Mouse (Mus musculus): Measurements from ENCODE around the gene Dnah2. TPM values are rescaled to one million over a fixed set of nuclear protein-coding genes. Genes with fewer than 3 reads are reported as not detected.
A peak's percentile ranks its signal among the peaks of the same experiment; 100 is the strongest.

Gene Dnah2
- total RNA-seq (2017): 0.12 TPM in 1 of 2 replicates, not detected in the other

- ATAC-seq (ENCODE audit: extremely low read depth, insufficient number of reproducible peaks, low FRiP score, poor library complexity, severe bottlenecking): no peak
Measured at GRCm38 (mm10) chr11:69549060-69549656, at the start of gene Dnah2. Gene Dnah2 (minus strand): TSS chr11:69549110.

DNA sequence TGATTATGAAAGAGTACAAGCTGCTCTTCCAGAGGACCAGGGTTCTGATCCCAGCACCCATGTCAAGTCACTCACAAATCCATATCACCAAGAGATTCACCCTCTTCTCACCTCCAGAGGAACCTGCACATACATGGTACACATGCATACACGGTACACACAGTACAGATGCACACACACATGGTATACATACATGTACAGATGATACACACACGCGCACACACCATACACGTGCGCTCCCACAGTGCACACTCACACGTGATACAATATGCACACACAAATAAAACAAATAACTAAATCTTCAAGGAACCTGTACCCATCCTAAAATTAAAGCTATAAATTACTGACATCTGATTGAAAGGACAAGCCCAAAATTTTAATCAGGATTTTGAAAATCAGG, 45.9 kb upstream of the Dnah2 start:
- ATAC-seq (ENCODE audit: extremely low read depth, insufficient number of reproducible peaks, low FRiP score, poor library complexity, severe bottlenecking): no peak

GRCm38 (mm10) chr11:69592799-69593198, 43.9 kb upstream of the Dnah2 start:
- ATAC-seq (ENCODE audit: extremely low read depth, insufficient number of reproducible peaks, low FRiP score, poor library complexity, severe bottlenecking): no peak

DNA sequence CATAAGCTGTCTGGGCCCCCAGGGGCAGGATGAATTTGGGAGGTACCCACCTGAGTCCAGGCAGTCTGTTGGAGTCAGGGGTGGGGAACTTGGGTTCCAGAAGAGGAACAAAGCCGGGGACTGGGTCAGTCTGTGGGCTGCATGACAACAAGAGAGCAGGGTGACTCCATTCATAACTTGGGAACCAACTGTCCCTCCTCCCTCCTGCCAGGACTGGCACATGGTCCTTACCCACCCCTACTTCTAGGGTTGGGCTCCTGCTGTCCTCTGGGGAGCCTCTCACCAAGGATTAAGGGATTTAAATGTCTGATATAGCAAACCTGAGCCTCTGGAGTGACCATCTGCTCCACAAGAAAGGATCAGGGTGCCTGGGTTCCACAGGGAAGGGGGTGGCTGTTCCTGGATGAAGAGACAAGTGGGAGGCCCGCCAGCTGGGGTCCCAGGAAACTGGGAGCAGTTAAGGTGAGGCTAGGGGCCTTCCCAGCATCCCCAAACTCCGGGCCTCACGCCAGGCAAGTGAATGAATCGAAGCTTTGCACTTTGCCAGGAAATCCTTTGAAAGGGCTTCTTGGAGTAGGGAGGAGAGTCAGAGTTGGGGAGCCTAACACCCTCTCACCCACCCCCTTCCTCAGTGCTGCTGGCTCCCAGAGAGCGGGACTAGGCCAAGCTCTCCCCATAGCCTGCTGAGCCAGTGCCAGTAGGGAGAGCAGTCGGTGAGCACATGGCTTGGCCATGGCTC, 43.2 kb upstream of the Dnah2 start:
- no peak for ATAC-seq (ENCODE audit: extremely low read depth, insufficient number of reproducible peaks, low FRiP score, poor library complexity, severe bottlenecking)

DNA sequence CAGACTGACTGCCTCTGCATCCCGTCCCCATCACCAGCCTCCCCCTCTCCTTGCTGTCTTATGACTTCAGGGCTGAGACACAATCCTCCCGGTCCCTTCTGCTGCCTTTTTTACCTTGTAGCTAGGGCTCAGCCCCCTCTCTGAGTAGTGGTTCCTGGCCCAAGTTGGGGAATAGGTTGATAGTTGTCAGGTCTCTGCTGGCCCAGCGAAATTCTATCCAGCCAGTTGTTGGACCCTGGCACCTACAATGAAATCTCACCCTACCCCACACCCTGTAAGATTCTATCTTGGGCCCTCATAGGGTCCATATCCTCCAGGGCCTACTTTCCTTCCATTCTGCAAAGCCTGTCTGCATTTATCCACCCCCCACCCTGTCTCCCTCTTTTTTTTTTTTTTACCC, 42.5 kb upstream of the Dnah2 start:
- no peak for ATAC-seq (ENCODE audit: extremely low read depth, insufficient number of reproducible peaks, low FRiP score, poor library complexity, severe bottlenecking)

DNA sequence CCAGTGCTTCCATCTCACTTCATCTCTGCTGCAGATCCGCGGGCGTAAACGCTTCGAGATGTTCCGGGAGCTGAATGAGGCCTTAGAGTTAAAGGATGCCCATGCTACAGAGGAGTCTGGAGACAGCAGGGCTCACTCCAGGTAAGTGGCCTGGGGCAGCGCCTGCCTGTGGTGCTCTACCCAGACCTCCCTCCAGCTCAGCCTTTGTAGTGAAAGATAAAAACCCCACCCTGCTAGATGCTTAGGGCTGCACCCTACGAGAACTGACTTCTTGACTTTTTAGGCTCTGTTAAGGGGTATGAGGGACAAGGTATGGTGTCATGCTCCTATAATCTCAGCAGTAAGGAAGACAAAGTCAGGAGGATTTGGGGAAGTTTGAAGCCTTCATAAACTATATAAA, 41.7 kb upstream of the Dnah2 start:
- no peak for ATAC-seq (ENCODE audit: extremely low read depth, insufficient number of reproducible peaks, low FRiP score, poor library complexity, severe bottlenecking)

DNA sequence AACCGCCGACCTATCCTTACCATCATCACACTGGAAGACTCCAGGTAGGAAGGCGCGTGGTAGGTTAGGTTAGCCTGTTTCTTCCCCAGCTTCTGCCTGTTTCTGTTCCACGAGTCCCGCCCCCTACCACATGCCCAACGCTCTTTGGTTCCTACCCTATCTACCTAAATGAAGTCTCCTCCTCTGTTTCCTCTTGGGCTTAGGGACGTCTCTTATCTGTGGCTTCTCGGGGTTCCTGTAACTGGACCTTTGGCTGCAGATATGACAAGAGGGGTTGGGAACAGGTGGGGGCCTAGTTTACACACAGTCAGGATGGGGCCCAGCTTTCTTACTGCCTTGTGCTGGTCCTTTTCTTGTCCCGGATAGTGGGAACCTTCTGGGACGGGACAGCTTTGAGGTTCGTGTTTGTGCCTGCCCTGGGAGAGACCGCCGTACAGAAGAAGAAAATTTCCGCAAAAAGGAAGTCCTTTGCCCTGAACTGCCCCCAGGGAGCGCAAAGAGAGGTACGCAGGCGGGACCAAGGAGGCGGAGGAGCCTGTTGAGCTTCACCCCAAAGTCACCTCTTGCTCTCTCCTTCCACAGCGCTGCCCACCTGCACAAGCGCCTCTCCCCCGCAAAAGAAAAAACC, 40.4 kb upstream of the Dnah2 start:
- ATAC-seq (ENCODE audit: extremely low read depth, insufficient number of reproducible peaks, low FRiP score, poor library complexity, severe bottlenecking): no peak

GRCm38 (mm10) chr11:69585718-69586325, 36.9 kb upstream of the Dnah2 start:
- peak; percentile 21; the same call in 1 of the 2 replicates for ATAC-seq (ENCODE audit: extremely low read depth, insufficient number of reproducible peaks, low FRiP score, poor library complexity, severe bottlenecking)

GRCm38 (mm10) chr11:69584937-69585336, 36.0 kb upstream of the Dnah2 start:
- no peak for ATAC-seq (ENCODE audit: extremely low read depth, insufficient number of reproducible peaks, low FRiP score, poor library complexity, severe bottlenecking)

DNA sequence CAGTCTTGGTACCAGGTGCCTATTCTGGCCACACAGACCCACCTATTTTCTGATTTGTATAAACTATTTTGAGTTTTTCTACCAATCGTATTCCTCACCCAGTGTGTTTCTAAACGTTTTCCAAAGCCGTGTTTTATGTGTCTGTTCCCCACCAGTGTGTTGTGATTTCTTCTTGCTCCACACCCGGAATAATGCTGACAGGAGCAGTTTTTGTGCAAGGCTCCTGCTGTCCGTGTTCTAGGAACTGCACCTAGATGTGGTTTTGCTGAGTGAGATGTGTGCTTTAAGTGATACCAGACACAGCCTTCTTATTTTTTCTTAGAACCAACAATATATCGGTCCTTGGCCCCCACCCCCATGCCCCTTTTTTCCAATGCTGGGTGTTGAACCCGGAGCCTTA, 35.1 kb upstream of the Dnah2 start:
- ATAC-seq (ENCODE audit: extremely low read depth, insufficient number of reproducible peaks, low FRiP score, poor library complexity, severe bottlenecking): no peak

DNA sequence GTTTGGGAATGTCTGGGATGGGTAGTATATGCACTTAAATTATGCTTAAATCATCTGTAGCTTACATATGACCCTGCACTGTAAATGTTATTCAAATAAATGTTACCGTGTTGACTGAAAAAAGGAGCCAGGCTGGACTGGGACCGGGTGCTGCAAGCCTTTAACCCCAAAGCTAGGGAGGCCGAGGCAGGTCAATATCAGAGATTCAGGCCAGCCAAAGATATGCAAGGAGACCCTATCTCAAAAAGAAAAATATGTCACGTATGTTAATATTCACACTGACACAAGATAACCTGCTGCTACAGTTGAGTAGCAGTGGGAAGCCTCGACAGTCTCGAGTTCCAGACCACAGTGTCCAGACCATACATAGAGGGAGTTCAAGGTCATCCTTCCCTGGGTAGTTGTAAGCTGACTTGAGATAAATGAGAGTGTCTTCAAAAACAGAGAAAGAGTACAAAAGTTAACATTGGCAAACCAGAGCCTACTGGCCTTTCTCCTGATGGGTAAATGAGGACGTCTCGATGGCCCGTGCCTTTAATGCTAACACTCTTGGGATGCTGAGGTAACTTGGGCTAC, 33.4 kb upstream of the Dnah2 start:
- no peak for ATAC-seq (ENCODE audit: extremely low read depth, insufficient number of reproducible peaks, low FRiP score, poor library complexity, severe bottlenecking)

GRCm38 (mm10) chr11:69581814-69582213, 32.9 kb upstream of the Dnah2 start:
- ATAC-seq (ENCODE audit: extremely low read depth, insufficient number of reproducible peaks, low FRiP score, poor library complexity, severe bottlenecking): no peak

- peak; percentile 49 for ATAC-seq (ENCODE audit: extremely low read depth, insufficient number of reproducible peaks, low FRiP score, poor library complexity, severe bottlenecking)
Measured at GRCm38 (mm10) chr11:69581147-69581688, 32.3 kb upstream of the Dnah2 start.

DNA sequence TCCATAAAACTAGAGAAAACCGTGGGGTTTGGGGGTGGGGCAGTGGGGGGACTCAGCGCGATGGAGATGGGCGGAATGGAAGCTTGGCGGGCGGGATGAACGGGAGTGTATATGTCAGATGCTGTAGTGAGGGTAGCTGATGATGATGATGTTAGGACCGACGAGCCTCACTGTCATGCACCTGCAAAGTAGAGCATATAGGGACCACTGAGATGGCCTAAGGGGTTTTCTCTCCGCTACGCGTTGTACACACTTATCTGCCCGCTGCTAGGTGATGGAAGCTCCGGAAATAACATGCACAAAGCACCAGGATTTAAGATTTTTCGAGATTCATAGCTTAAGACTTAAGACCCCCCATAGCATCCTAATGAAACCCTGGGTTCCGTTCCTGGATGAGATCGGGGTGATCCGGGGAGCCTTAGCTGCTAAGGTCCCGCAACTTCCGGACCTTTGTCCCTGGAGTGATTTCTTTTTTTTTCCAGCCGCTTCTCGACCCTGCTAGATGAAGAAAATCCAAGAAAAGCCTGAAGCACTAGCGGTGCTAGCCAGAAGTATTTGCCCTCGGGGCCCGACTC, 31.7 kb upstream of the Dnah2 start:
- ATAC-seq (ENCODE audit: extremely low read depth, insufficient number of reproducible peaks, low FRiP score, poor library complexity, severe bottlenecking): no peak

DNA sequence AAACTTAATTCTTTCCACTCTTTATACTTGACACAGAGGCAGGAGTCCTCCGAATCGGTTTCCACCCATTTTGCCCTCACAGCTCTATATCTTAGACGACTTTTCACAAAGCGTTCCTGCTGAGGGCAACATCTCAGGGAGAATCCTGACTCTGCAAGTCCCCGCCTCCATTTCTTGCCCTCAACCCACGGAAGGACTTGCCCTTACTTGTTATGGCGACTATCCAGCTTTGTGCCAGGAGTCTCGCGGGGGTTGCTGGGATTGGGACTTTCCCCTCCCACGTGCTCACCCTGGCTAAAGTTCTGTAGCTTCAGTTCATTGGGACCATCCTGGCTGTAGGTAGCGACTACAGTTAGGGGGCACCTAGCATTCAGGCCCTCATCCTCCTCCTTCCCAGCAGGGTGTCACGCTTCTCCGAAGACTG, 31.2 kb upstream of the Dnah2 start, which contains the start of the genes Wrap53 and Trp53:
Gene Wrap53 (minus strand): TSS at position 165 of the 424 bp plus-strand sequence.
Gene Trp53 (plus strand): TSS at position 269 of the 424 bp plus-strand sequence.
- peak; percentile 77 for ATAC-seq (ENCODE audit: extremely low read depth, insufficient number of reproducible peaks, low FRiP score, poor library complexity, severe bottlenecking)

GRCm38 (mm10) chr11:69579128-69580017, 30.5 kb upstream of the Dnah2 start:
- peak; percentile 70 for ATAC-seq (ENCODE audit: extremely low read depth, insufficient number of reproducible peaks, low FRiP score, poor library complexity, severe bottlenecking)

DNA sequence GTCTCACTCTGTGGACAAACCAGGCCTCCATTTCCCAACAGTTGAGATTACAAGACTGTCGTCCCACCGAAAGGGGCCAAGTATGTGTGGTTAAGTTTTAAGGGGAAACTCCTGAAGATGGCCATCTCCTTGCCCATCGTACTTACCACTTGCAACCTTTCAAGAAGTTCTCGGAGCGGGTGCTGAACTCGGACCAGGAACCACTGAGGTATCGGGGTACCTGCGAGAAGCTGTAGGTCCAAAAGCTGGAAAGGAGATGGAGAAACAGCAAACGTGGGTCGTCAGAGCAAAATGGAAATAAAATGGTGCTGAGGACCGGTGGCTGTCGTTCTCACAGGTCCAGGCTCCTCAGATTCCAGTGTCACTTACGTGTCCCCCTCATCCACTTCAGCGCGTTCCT, 29.4 kb upstream of the Dnah2 start:
- no peak for ATAC-seq (ENCODE audit: extremely low read depth, insufficient number of reproducible peaks, low FRiP score, poor library complexity, severe bottlenecking)

GRCm38 (mm10) chr11:69576307-69576706, 27.4 kb upstream of the Dnah2 start:
- no peak for ATAC-seq (ENCODE audit: extremely low read depth, insufficient number of reproducible peaks, low FRiP score, poor library complexity, severe bottlenecking)
